Mouse (Mus musculus): ENCODE measurements at regions not wholly inside any gene's neighbourhood (a gene's known extent, or its start where the extent isn't known, plus 50 kb on each side); places are given as distances from the start of the nearest gene placed in this dataset.

GRCm38 (mm10) chr1:65509003-65509402 lies 227.1 kb downstream of the Pth2r start:
- H3K4me3 ChIP-seq (replicated peaks): no peak overlapping the region

DNA sequence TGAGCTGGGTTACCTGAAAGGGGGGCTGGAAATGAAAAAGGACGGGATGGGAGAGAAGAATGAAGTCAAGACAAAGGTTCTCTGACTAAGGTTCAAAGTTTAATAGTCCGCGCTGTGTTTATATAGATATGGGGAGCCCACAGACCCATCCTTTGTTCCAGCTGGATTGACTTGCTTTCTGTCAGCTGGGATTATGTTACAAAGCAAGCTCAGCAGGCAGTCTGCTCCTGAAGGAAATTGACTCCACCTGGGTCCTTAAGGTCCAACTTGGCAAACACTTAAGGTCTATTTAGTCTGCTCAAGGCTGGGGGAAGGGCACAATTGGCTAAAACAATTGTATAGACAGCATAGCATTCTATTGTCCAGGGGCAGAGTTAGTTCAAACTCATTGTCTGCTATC lies 253.8 kb downstream of the Pth2r start:
- H3K9ac ChIP-seq: no peak overlapping the region
- H3K4me3 ChIP-seq (replicated peaks): no peak overlapping the region
- H3K27me3 ChIP-seq: no peaks in the 10 kb centered on the region
- H3K27ac ChIP-seq: no peak overlapping the region
- peak; percentile 90 for ATAC-seq (replicated peaks; ENCODE audit: low FRiP score)
- H3K4me2 ChIP-seq: no peak overlapping the region
- no peaks in the 10 kb centered on the region for H3K4me1 ChIP-seq
- WGBS: 44% methylated on average over 3 of the region's 3 CpGs
- H3K9me3 ChIP-seq (replicated peaks): no peaks in the 10 kb centered on the region
- H3K36me3 ChIP-seq: no peaks in the 10 kb centered on the region

More at GRCm38 (mm10) chr1:65509003-65509402, 227.1 kb downstream of the Pth2r start:
- no peaks in the 10 kb centered on the region for H3K27me3 ChIP-seq
- H3K36me3 ChIP-seq: no peaks in the 10 kb centered on the region
- no peak overlapping the region for H3K9ac ChIP-seq
- no peak overlapping the region for H3K27ac ChIP-seq
- H3K4me1 ChIP-seq: no peaks in the 10 kb centered on the region
- H3K4me2 ChIP-seq: no peak overlapping the region
- no peaks in the 10 kb centered on the region for H3K9me3 ChIP-seq (replicated peaks)
- WGBS: 86% methylated on average over 2 of the region's 2 CpGs
- ATAC-seq (replicated peaks; ENCODE audit: low FRiP score): no peak

GRCm38 (mm10) chr1:65538509-65538908 lies 256.7 kb downstream of the Pth2r start:
- H3K9ac ChIP-seq: no peak overlapping the region
- no peak overlapping the region for H3K4me3 ChIP-seq (replicated peaks)
- H3K4me1 ChIP-seq: no peaks in the 10 kb centered on the region
- no peaks in the 10 kb centered on the region for H3K36me3 ChIP-seq
- no peak overlapping the region for H3K4me2 ChIP-seq
- no peak for ATAC-seq (replicated peaks; ENCODE audit: low FRiP score)
- H3K27ac ChIP-seq: no peak overlapping the region
- WGBS: 86% methylated on average over 3 of the region's 3 CpGs
- no peaks in the 10 kb centered on the region for H3K27me3 ChIP-seq
- no peaks in the 10 kb centered on the region for H3K9me3 ChIP-seq (replicated peaks)

DNA sequence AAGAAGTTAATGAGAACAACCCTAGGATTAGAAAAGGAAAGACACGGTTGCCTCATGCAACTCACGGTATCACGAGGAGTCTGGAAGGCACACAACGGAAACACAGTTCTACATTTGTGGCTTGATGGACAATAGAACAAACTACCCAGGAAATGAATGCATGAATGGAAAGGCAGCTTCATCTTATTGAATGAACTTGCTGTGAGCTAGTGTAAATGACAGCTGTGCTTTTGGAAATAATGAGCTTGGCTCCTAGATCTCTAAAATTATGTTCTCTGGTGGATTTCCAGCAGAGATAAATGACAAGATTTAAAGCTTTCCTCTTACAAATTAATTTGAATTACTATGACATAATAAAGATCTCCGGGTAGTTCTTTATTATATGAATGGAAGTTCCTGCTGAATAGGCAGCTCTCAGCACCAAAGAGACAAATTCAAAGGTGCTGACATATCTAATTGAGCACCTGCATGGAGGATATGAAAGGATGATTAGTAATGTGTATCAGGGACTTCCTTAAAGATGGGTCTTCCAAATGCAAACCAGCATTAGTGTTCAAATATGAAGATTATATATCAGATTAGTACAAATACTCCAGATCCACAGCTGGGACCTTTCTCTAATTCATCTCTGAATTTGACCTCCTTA lies 262.5 kb downstream of the Pth2r start:
- Histone ChIP-seq H3K9ac (no peak overlapping the region), H3K4me2 (no peak overlapping the region), H3K27ac (no peak overlapping the region), H3K36me3 (no peaks in the 10 kb centered on the region), H3K4me1 (no peaks in the 10 kb centered on the region), H3K27me3 (no peaks in the 10 kb centered on the region), H3K9me3 (replicated peaks) (no peaks in the 10 kb centered on the region), H3K4me3 (replicated peaks) (no peak overlapping the region)
- WGBS: 82% methylated on average over 5 of the region's 5 CpGs
- ATAC-seq (replicated peaks; ENCODE audit: low FRiP score): no peak

DNA sequence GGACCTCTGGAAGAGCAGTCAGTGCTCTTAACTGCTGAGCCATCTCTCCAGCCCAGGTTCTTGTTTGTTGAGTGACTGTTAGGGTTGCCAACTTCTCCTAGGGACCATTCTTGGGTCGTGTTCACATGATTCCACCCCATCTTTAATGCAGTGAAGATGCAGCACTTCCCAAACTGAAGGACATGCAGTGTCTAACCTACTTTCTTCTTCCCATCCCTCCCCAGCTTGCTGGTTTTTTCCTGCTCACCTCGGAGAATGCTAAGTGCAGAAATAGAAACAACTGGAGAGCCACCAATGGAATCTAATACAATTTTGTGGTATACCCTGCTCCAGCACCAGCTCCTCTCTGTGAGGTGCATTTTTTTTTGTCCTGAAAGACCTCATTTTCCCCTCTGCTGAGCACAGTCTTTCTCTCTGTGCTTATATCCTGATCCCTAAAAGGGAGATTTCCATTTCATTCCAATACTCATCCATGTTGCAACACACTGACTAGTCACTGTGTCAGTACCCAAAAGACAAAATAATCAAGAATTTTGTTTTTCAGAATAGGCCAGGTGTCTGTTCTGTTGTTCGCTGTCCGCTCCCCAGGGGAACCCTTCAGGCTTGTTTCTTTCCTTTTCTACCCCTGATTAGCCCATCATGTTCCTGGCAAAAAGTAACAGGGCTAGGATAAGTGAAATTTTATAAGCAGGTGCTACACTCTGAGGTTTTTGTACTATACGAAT lies 263.6 kb downstream of the Pth2r start:
- H3K27me3 ChIP-seq: no peaks in the 10 kb centered on the region
- 74% methylated on average over 5 of the region's 5 CpGs for WGBS

GRCm38 (mm10) chr1:65548830-65549229 lies 267.0 kb downstream of the Pth2r start:
- no peak overlapping the region for H3K4me3 ChIP-seq (replicated peaks)
- no peak overlapping the region for H3K9ac ChIP-seq
- no peaks in the 10 kb centered on the region for H3K9me3 ChIP-seq (replicated peaks)
- no peak for ATAC-seq (replicated peaks; ENCODE audit: low FRiP score)
- no peaks in the 10 kb centered on the region for H3K36me3 ChIP-seq
- H3K27me3 ChIP-seq: no peaks in the 10 kb centered on the region
- WGBS: 84% methylated on average over 4 of the region's 4 CpGs
- no peak overlapping the region for H3K4me2 ChIP-seq
- no peaks in the 10 kb centered on the region for H3K4me1 ChIP-seq
- H3K27ac ChIP-seq: no peak overlapping the region

More for the DNA sequence above, 263.6 kb downstream of the Pth2r start:
- Histone ChIP-seq H3K9me3 (replicated peaks) (no peaks in the 10 kb centered on the region), H3K9ac (no peak overlapping the region), H3K36me3 (no peaks in the 10 kb centered on the region), H3K4me3 (replicated peaks) (no peak overlapping the region), H3K4me2 (no peak overlapping the region), H3K27ac (no peak overlapping the region), H3K4me1 (no peaks in the 10 kb centered on the region)
- no peak for ATAC-seq (replicated peaks; ENCODE audit: low FRiP score)

- Histone ChIP-seq H3K27me3 (no peaks in the 10 kb centered on the region), H3K4me1 (no peaks in the 10 kb centered on the region), H3K9ac (no peak overlapping the region), H3K36me3 (no peaks in the 10 kb centered on the region), H3K9me3 (replicated peaks) (0 out of 2 replicates have a peak, but pooled peaks cover 4% of the 10 kb centered on the region), H3K4me2 (no peak overlapping the region), H3K27ac (no peak overlapping the region), H3K4me3 (replicated peaks) (no peak overlapping the region)
- no peak for ATAC-seq (replicated peaks; ENCODE audit: low FRiP score)
- WGBS: 62% methylated on average over 2 of the region's 2 CpGs
These were observed 305.5 kb downstream of the Pth2r start for GRCm38 (mm10) chr1:65587402-65587801.

DNA sequence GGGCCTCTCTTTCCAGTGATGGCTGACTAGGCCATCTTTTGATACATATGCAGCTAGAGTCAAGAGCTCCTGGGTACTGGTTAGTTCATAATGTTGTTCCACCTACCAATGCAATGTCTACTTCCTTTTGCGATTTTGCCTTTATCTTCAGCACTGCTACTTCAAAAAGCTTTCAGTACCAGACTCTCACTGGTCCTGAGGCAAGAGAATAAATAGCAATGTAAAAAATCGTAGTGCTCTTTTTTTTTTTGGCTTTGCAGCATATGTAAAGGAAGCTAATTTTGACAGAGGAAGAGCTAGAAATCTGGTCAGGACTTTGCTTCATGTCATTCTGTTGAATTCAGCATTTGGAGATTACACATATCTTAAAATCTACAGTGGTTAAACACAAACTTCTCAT lies 291.0 kb upstream of the Crygf start:
- Histone ChIP-seq H3K4me2 (no peak overlapping the region), H3K36me3 (no peaks in the 10 kb centered on the region), H3K4me1 (no peaks in the 10 kb centered on the region), H3K27me3 (no peaks in the 10 kb centered on the region), H3K9ac (no peak overlapping the region), H3K9me3 (replicated peaks) (no peaks in the 10 kb centered on the region), H3K27ac (no peak overlapping the region), H3K4me3 (replicated peaks) (no peak overlapping the region)
- no peak for ATAC-seq (replicated peaks; ENCODE audit: low FRiP score)
- WGBS: 82% methylated on average over 2 of the region's 2 CpGs

- no peak overlapping the region for H3K4me3 ChIP-seq (replicated peaks)
- H3K9ac ChIP-seq: no peak overlapping the region
- H3K4me1 ChIP-seq: no peaks in the 10 kb centered on the region
- H3K9me3 ChIP-seq (replicated peaks): no peaks in the 10 kb centered on the region
- no peak overlapping the region for H3K27ac ChIP-seq
- H3K4me2 ChIP-seq: no peak overlapping the region
- H3K27me3 ChIP-seq: no peaks in the 10 kb centered on the region
- no peaks in the 10 kb centered on the region for H3K36me3 ChIP-seq
- 79% methylated on average over 2 of the region's 2 CpGs for WGBS
- ATAC-seq (replicated peaks; ENCODE audit: low FRiP score): no peak
These were observed 271.9 kb upstream of the Crygf start for GRCm38 (mm10) chr1:65654460-65654859.

GRCm38 (mm10) chr1:65681960-65682359 lies 244.4 kb upstream of the Crygf start:
- H3K9ac ChIP-seq: no peak overlapping the region
- WGBS: 59% methylated on average over 1 of the region's 1 CpGs
- no peak for ATAC-seq (replicated peaks; ENCODE audit: low FRiP score)

DNA sequence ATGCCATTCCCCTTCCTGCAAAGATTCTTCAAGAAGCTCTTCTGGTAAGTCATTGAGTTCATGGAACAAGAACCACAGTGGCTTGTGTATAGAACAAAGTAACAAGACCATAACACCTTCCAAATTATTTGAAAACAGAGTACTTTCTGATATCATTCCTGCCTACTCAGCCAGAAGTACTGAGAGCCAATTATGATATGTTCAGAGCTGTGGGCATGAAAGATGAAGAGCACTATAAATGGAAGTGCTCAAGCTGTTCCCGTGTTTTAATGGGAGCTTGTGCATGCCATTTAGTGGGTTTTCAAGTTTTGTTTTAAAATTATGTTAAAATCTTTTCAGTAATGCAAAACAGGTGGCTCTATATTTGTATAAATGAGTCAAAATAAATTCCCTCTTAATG lies 239.0 kb upstream of the Crygf start:
- H3K9me3 ChIP-seq (replicated peaks): no peaks in the 10 kb centered on the region

More at GRCm38 (mm10) chr1:65681960-65682359, 244.4 kb upstream of the Crygf start:
- no peaks in the 10 kb centered on the region for H3K4me1 ChIP-seq
- no peak overlapping the region for H3K4me3 ChIP-seq (replicated peaks)
- no peaks in the 10 kb centered on the region for H3K27me3 ChIP-seq
- no peaks in the 10 kb centered on the region for H3K9me3 ChIP-seq (replicated peaks)
- H3K36me3 ChIP-seq: no peaks in the 10 kb centered on the region
- H3K27ac ChIP-seq: no peak overlapping the region
- H3K4me2 ChIP-seq: no peak overlapping the region

GRCm38 (mm10) chr1:65730262-65730661 lies 196.1 kb upstream of the Crygf start:
- Histone ChIP-seq H3K36me3 (no peaks in the 10 kb centered on the region), H3K4me2 (no peak overlapping the region), H3K4me3 (replicated peaks) (no peak overlapping the region), H3K27ac (no peak overlapping the region), H3K9me3 (replicated peaks) (no peaks in the 10 kb centered on the region), H3K4me1 (no peaks in the 10 kb centered on the region), H3K27me3 (no peaks in the 10 kb centered on the region), H3K9ac (no peak overlapping the region)
- WGBS: 87% methylated on average over 3 of the region's 3 CpGs
- ATAC-seq (replicated peaks; ENCODE audit: low FRiP score): no peak

More for the DNA sequence above, 239.0 kb upstream of the Crygf start:
- Histone ChIP-seq H3K36me3 (no peaks in the 10 kb centered on the region), H3K27me3 (no peaks in the 10 kb centered on the region), H3K4me3 (replicated peaks) (no peak overlapping the region), H3K9ac (no peak overlapping the region), H3K4me1 (no peaks in the 10 kb centered on the region), H3K27ac (no peak overlapping the region), H3K4me2 (no peak overlapping the region)
- ATAC-seq (replicated peaks; ENCODE audit: low FRiP score): no peak
- 81% methylated on average over 1 of the region's 1 CpGs for WGBS

All from kidney, embryonic 15.5 days (tissue).